ENCODE assay signal across 35 mouse cellular contexts in genomic region chr8:124551011-124551661, GRCm38 (mm10). TPM values are rescaled to one million over a fixed set of nuclear protein-coding genes. Genes with fewer than 3 reads are reported as not detected.
DNase-seq lines count a peak whose midpoint lies in the region; ATAC-seq and TF ChIP-seq lines count a peak whose summit lies in the region.
"Had no signal": no experiment of that assay in that cellular context is flagged by ENCODE, and none has a peak within 500 bp of the region (broad histone marks: within the 10 kb centered on the region; RNA-seq: fewer than 3 reads in every experiment).

No protein-coding gene starts in this region.

- H3K4me2 ChIP-seq in midbrain, postnatal 0 days (ENCODE audit: low read depth, low read length, poor library complexity, severe bottlenecking), result no peak overlapping the region
- no peak overlapping the region for H3K4me2 ChIP-seq in midbrain, embryonic 11.5 days
- H3K4me2 ChIP-seq: heart, embryonic 11.5 days; hindbrain, embryonic 13.5 days; limb, embryonic 12.5 days; liver, embryonic 15.5 days; lung, embryonic 14.5 days; midbrain, embryonic 15.5 days had no signal

- no peaks in the 10 kb centered on the region for H3K9me3 ChIP-seq in midbrain, postnatal 0 days (ENCODE audit: low read length)
- H3K9me3 ChIP-seq in midbrain, embryonic 11.5 days (ENCODE audit: control insufficient read depth, low read length), result no peaks in the 10 kb centered on the region
- H3K9me3 ChIP-seq: G1E; hindbrain, embryonic 13.5 days; limb, embryonic 12.5 days; liver, embryonic 15.5 days; midbrain, embryonic 15.5 days had no signal

- no peak overlapping the region for H3K4me3 ChIP-seq in cerebellum, adult 2 months (replicated peaks; ENCODE audit: insufficient read depth, low read depth, low read length)
- H3K4me3 ChIP-seq in layer of hippocampus, adult 2 months, result no peak overlapping the region
- no peak overlapping the region for H3K4me3 ChIP-seq in midbrain, postnatal 0 days (ENCODE audit: low read depth, low read length)
- no peak overlapping the region for H3K4me3 ChIP-seq in midbrain, embryonic 11.5 days (ENCODE audit: low read depth, low read length)
- H3K4me3 ChIP-seq in olfactory bulb, adult 2 months (ENCODE audit: insufficient read depth, low read depth, low read length), result no peak overlapping the region
- H3K4me3 ChIP-seq: hindbrain, embryonic 13.5 days; limb, embryonic 12.5 days; liver, embryonic 15.5 days; midbrain, embryonic 15.5 days had no signal

- TF ChIP-seq CTCF in cerebellum, adult 2 months (IDR thresholded peaks at IDR 0.05; ENCODE audit: borderline replicate concordance, insufficient read depth, low read depth, low read length), result no peak
- TF ChIP-seq CTCF in layer of hippocampus, adult 2 months (conservative IDR thresholded peaks at IDR 0.05), result no peak
- TF ChIP-seq CTCF in midbrain, postnatal 0 days (IDR thresholded peaks at IDR 0.05), result no peak
- TF ChIP-seq CTCF in olfactory bulb, adult 2 months (IDR thresholded peaks at IDR 0.05; ENCODE audit: insufficient read depth, low read depth, low read length), result no peak

- TF ChIP-seq POLR2A in cerebellum, adult 2 months (IDR thresholded peaks at IDR 0.05; ENCODE audit: borderline replicate concordance, insufficient read depth, low read length), result no peak
- TF ChIP-seq POLR2A in olfactory bulb, adult 2 months (IDR thresholded peaks at IDR 0.05; ENCODE audit: insufficient read depth, low read depth, low read length), result no peak

- 0 out of 2 replicates have a peak overlapping the region, but pooled peaks have one; percentile 8 for H3K27ac ChIP-seq in cerebellum, adult 2 months (ENCODE audit: insufficient read depth, low read length)
- peak overlapping the region; percentile 80 for H3K27ac ChIP-seq in layer of hippocampus, adult 2 months
- H3K27ac ChIP-seq in midbrain, postnatal 0 days (ENCODE audit: low read depth, low read length), result no peak overlapping the region
- H3K27ac ChIP-seq in midbrain, embryonic 11.5 days (ENCODE audit: low read depth, low read length), result no peak overlapping the region
- H3K27ac ChIP-seq in olfactory bulb, adult 2 months (ENCODE audit: insufficient read depth, low read depth, low read length), result 0 out of 2 replicates have a peak overlapping the region, but pooled peaks have one; percentile 10
- H3K27ac ChIP-seq: hindbrain, embryonic 13.5 days; limb, embryonic 12.5 days; liver, embryonic 15.5 days; midbrain, embryonic 15.5 days; stomach, postnatal 0 days had no signal

- peak in 1 of 2 experiments; percentile 37 for DNase-seq in cerebellum, adult 2 months
- DNase-seq in cerebellum, postnatal 4 days (ENCODE audit: low spot score in 2 of 2), result no peak
- no peak for DNase-seq in layer of hippocampus, adult 2 months (ENCODE audit: low spot score in 2 of 2)
- no peak for DNase-seq in layer of hippocampus, adult 9-10 months (ENCODE audit: low spot score)
- peak; percentile 75 for DNase-seq in midbrain, postnatal 0 days (ENCODE audit: low spot score)
- DNase-seq in midbrain, embryonic 11.5 days (ENCODE audit: low spot score, missing footprints), result no peak
- DNase-seq: adrenal gland, adult 8-10 months; cerebellum, postnatal 14 days; gastrocnemius, postnatal 25 days; heart, adult 11 months; heart, postnatal 36 days; kidney, adult 2 months; kidney, postnatal 36 days; layer of hippocampus, adult 9-11 months; lung, embryonic 14.5 days; lung, postnatal 14 days; right cerebral cortex, postnatal 14 days; thymus, adult 18-20 months; thymus, postnatal 25 days had no signal

- ATAC-seq in midbrain, postnatal 0 days (ENCODE audit: low FRiP score), result peak; percentile 70
- ATAC-seq in midbrain, embryonic 11.5 days (ENCODE audit: low FRiP score), result no peak
- ATAC-seq: forebrain, embryonic 14.5 days; midbrain, embryonic 15.5 days had no signal

- WGBS in cerebellum, adult 2 months, result 83% methylated on average over 15 of the region's 15 CpGs
- 90% methylated on average over 15 of the region's 15 CpGs for WGBS in midbrain, postnatal 0 days
- WGBS in midbrain, embryonic 11.5 days, result 94% methylated on average over 15 of the region's 15 CpGs
- 72% methylated on average over 15 of the region's 15 CpGs for WGBS in olfactory bulb, adult 2 months

- H3K27me3 ChIP-seq in cerebellum, adult 2 months (ENCODE audit: control insufficient read depth, insufficient read depth, low read length), result no peaks in the 10 kb centered on the region
- no peaks in the 10 kb centered on the region for H3K27me3 ChIP-seq in midbrain, postnatal 0 days (ENCODE audit: insufficient read depth, low read length)
- no peaks in the 10 kb centered on the region for H3K27me3 ChIP-seq in midbrain, embryonic 11.5 days (ENCODE audit: control insufficient read depth, insufficient read depth, low read length)
- H3K27me3 ChIP-seq: hindbrain, embryonic 13.5 days; limb, embryonic 12.5 days; liver, embryonic 15.5 days; midbrain, embryonic 15.5 days had no signal

- no peak overlapping the region for H3K9ac ChIP-seq in midbrain, postnatal 0 days (replicated peaks; ENCODE audit: low read length, poor library complexity, severe bottlenecking)
- H3K9ac ChIP-seq in midbrain, embryonic 11.5 days (ENCODE audit: low read length), result no peak overlapping the region
- H3K9ac ChIP-seq: hindbrain, embryonic 13.5 days; limb, embryonic 12.5 days; liver, embryonic 15.5 days; lung, embryonic 14.5 days; midbrain, embryonic 15.5 days had no signal

- H3K36me3 ChIP-seq in midbrain, postnatal 0 days (ENCODE audit: insufficient read depth, low read length), result peaks cover 64% of the 10 kb centered on the region
- H3K36me3 ChIP-seq in midbrain, embryonic 11.5 days (ENCODE audit: control insufficient read depth, insufficient read depth, low read length), result peaks cover 15% of the 10 kb centered on the region; the same call in 1 of the 2 replicates

- peaks cover 5% of the 10 kb centered on the region for H3K4me1 ChIP-seq in cerebellum, adult 2 months (ENCODE audit: control insufficient read depth, insufficient read depth, low read length)
- no peaks in the 10 kb centered on the region for H3K4me1 ChIP-seq in midbrain, postnatal 0 days (ENCODE audit: insufficient read depth, low read length)
- no peaks in the 10 kb centered on the region for H3K4me1 ChIP-seq in midbrain, embryonic 11.5 days (ENCODE audit: control insufficient read depth, insufficient read depth, low read length)
- H3K4me1 ChIP-seq in olfactory bulb, adult 2 months (ENCODE audit: control insufficient read depth, insufficient read depth, low read length), result peaks cover 20% of the 10 kb centered on the region
- H3K4me1 ChIP-seq: limb, embryonic 12.5 days; liver, embryonic 15.5 days; midbrain, embryonic 15.5 days had no signal

RNA-seq across cellular contexts. Expression of gene Agt, which starts 18.4 kb away (rescaled TPM):
- polyA plus RNA-seq in cerebellum, adult 2 months (2012; rRNA removed), result 125 and 129 TPM in 2 replicates
- 10 to 100 TPM; 29.9 to 33.9 TPM for total RNA-seq in layer of hippocampus, adult 2 months (2021)
- 75.5 and 104 TPM in 2 replicates for total RNA-seq in midbrain, postnatal 0 days (2014; rRNA removed)
- polyA plus RNA-seq in midbrain, postnatal 0 days (2015; fragmentation: Nextera tagmentation; extraction: Ambion mirVana), result 65.9 and 83.6 TPM in 2 replicates
- polyA plus RNA-seq in midbrain, embryonic 11.5 days (2014; fragmentation: Nextera tagmentation; extraction: Ambion mirVana), result not detected in 2 replicates
- not detected in 2 replicates for polyA plus RNA-seq in olfactory bulb, adult 2 months (2012; ENCODE audit: insufficient read depth, insufficient read length, low replicate concordance, missing spikeins)
- total RNA-seq: G1E; neutrophil, adult 5-6 weeks had no signal
- polyA plus RNA-seq: embryonic facial prominence, embryonic 11.5 days; forebrain, embryonic 14.5 days; G1E; limb, embryonic 12.5 days had no signal

RNA-seq across cellular contexts. Expression of gene Capn9, which starts 24.8 kb away (rescaled TPM):
- polyA plus RNA-seq in cerebellum, adult 2 months (2012; rRNA removed), result 0.06 and 0.08 TPM in 2 replicates
- total RNA-seq in layer of hippocampus, adult 2 months (2021), result under 1 TPM; 0.34 to 0.79 TPM
- 0.27 TPM in 1 of 2 replicates, not detected in the other for total RNA-seq in midbrain, postnatal 0 days (2014; rRNA removed)
- 0.43 and 0.52 TPM in 2 replicates for polyA plus RNA-seq in midbrain, postnatal 0 days (2015; fragmentation: Nextera tagmentation; extraction: Ambion mirVana)
- polyA plus RNA-seq in midbrain, embryonic 11.5 days (2014; fragmentation: Nextera tagmentation; extraction: Ambion mirVana), result not detected in 2 replicates
- not detected in 2 replicates for polyA plus RNA-seq in olfactory bulb, adult 2 months (2012; ENCODE audit: insufficient read depth, insufficient read length, low replicate concordance, missing spikeins)
- total RNA-seq: G1E; gastrocnemius, adult 18-20 months; gastrocnemius, postnatal 25 days; heart, postnatal 36 days; left cerebral cortex, postnatal 10 days; liver, adult 2 months; neutrophil, adult 5-6 weeks had no signal
- polyA plus RNA-seq: embryonic facial prominence, embryonic 11.5 days; G1E; heart, embryonic 11.5 days; kidney, adult 2 months; kidney, embryonic 16.5 days; limb, embryonic 12.5 days; liver, adult 2 months; midbrain, embryonic 15.5 days; neural tube, embryonic 11.5 days had no signal

RNA-seq across cellular contexts. Expression of gene Cog2, which starts 30.6 kb away (rescaled TPM):
- polyA plus RNA-seq in cerebellum, adult 2 months (2012; rRNA removed), result 38.4 and 40.7 TPM in 2 replicates
- total RNA-seq in layer of hippocampus, adult 2 months (2021), result 10 to 100 TPM; 45.3 to 49.0 TPM
- 26.2 and 26.7 TPM in 2 replicates for total RNA-seq in midbrain, postnatal 0 days (2014; rRNA removed)
- polyA plus RNA-seq in midbrain, postnatal 0 days (2015; fragmentation: Nextera tagmentation; extraction: Ambion mirVana), result 15.8 and 18.8 TPM in 2 replicates
- 40.9 and 42.1 TPM in 2 replicates for polyA plus RNA-seq in midbrain, embryonic 11.5 days (2014; fragmentation: Nextera tagmentation; extraction: Ambion mirVana)
- polyA plus RNA-seq in olfactory bulb, adult 2 months (2012; ENCODE audit: insufficient read depth, insufficient read length, low replicate concordance, missing spikeins), result not detected in 2 replicates

Comparison
In these comparisons a context has a peak if more than half of its experiments do, and no peak if none do; other contexts are left out.
1. RNA of gene Agt, which starts 18.4 kb away (polyA plus RNA-seq): 125 to 129 TPM in cerebellum, adult 2 months and 65.9 to 83.6 TPM in midbrain, postnatal 0 days; not detected in midbrain, embryonic 11.5 days and not detected in olfactory bulb, adult 2 months; every median in the first group is over 10 times any median in the second.
2. H3K27ac ChIP-seq: peak in cerebellum, adult 2 months (single experiment), layer of hippocampus, adult 2 months (single experiment) and olfactory bulb, adult 2 months (single experiment); none in midbrain, postnatal 0 days (single experiment) and midbrain, embryonic 11.5 days (single experiment).
3. RNA of gene Cog2, which starts 30.6 kb away (polyA plus RNA-seq): 40.9 to 42.1 TPM in midbrain, embryonic 11.5 days, 38.4 to 40.7 TPM in cerebellum, adult 2 months and 15.8 to 18.8 TPM in midbrain, postnatal 0 days; not detected in olfactory bulb, adult 2 months; every median in the first group is over 10 times any median in the second.